Mouse (Mus musculus) heart, adult 10 weeks (tissue): ENCODE data around the gene Coro6. TPM values are rescaled to one million over a fixed set of nuclear protein-coding genes. Genes with fewer than 3 reads are reported as not detected.

Source experiments
- polyA plus RNA-seq: library from polyadenylated mRNA; stranded (reverse); fragments of 350-450 nt; fragmentation: Illumina TruSeq; extraction: RNeasy Lipid Tissue Mini Kit (QIAGEN cat#74804); gene quantifications from one replicate; pipeline ENCODE4 v1.2.3, GENCODE M21; 2014; ENCODE audit warnings: low read depth, low replicate concordance

The Coro6 gene
- 276 TPM for polyA plus RNA-seq

GRCm38 (mm10) chr11:77462283-77463100, at the start of gene Coro6:
Gene Coro6, plus strand, starts transcription at chr11:77462411.

DNA sequence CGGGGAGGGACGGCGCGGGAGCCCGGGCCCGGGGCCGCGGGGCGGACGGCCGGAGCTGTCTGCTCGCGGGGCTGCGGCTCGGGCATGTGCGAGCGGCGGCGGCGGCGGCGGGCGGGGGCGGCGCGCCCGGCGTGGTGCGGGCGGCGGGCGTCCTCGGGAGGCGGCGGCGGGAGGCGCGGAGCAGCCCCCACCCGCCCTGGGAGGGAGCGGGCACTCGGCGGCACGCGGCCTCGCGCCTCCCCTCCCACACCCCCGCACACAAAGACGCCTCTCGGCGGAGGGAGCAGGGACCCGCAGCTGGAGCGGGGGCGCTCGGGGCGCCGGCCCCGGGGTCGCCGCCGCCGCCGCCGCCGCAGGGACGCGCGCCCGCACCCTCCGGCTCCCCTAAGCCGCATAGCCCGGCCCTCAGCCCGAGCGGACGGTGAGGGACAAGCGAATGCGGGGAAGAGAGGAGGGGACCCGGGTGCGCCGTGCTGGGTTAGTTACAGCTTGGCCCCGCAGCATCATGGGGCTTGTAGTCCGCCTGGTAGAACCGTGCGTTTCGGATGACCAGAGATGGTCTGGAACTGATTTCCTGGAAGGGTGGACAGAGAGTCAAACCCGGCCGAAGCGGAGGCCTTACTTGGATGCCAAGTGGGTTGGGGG, 27.5 kb downstream of the Coro6 start, which contains the start of gene Ankrd13b:
Gene Ankrd13b, minus strand, starts transcription at position 88 of the 645 bp plus-strand sequence.

DNA sequence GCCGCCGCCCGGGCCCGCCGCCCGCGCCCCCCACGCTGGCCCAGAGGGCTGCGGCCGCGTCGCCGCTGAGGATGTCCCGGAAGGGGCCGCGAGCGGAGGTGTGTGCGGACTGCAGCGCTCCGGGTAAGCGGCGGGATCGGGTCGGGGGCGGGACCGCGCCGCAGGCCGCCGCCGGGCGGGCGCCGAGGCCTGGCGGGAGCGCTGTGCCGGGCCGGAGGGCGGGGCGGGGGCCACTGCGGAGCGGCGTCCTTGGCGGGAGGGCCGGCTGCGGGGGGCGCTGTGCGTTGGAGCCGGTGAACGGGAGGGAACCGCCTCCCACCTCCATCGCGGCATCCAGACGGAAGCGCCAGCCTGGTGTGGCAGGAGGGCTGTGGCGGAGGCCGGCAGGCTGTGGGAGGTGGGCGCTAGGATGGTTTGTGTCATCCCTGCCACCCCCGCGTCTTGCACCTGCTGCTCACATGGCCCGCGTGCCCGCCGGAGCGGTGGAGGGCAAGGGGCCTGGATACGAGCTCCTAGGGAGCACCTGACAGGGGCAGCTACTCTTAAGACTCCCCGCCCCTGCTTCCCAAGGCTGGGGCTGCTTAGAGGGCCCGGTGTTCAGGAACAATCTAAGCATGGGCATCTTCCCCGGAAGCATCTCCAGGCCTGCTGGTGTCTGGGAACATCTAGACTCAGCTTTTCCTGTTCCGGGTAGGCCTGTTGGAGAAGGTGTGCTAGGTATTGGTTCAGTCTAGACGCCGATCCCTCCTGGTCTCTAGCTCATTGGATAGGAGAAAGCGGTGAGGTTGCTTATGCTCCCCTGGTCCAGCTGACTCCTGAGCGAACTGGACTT, 31.5 kb downstream of the Coro6 start, which contains the start of gene Git1:
Gene Git1, plus strand, starts transcription at position 51 of the 832 bp plus-strand sequence.

DNA sequence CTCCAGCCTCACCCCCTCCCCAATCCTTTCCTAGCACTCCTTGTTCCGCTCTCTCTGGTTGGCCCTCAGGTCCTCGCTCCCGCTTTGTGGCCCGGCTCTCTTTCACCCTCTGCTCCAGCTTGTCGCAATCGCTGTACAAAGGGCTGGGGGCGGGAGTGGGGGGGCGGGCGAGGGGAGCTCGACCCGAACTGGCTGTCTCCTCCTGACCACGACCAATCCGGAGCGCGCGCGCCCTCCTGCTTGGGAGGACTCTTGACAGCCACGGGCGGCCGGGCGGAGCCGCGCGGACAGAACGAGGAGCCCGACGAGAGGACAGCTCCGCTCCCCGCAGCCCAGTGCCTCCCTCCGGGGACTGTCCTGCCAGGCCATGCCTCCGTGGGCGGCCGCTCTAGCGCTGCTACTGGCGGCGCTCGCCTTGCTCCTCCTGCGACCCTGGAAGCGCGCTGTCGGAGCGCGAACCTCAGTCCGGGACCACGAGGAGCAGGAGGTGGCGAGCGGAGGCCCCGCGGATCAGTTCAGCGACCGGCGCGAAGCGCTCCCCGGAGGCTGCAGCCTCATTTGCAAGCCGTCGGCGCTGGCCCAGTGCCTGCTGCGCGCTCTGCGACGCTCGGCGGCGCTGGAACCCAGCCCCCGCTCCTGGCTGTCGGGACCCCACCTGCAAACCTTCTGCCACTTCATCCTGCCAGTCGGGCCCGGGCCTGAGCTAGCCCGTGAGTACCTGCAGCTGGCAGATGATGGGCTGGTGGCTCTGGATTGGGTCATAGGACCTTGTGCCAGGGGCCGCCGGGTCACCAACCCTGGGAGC, 52.8 kb downstream of the Coro6 start, which contains the start of gene Abhd15:
Gene Abhd15, plus strand, starts transcription at position 290 of the 805 bp plus-strand sequence.

DNA sequence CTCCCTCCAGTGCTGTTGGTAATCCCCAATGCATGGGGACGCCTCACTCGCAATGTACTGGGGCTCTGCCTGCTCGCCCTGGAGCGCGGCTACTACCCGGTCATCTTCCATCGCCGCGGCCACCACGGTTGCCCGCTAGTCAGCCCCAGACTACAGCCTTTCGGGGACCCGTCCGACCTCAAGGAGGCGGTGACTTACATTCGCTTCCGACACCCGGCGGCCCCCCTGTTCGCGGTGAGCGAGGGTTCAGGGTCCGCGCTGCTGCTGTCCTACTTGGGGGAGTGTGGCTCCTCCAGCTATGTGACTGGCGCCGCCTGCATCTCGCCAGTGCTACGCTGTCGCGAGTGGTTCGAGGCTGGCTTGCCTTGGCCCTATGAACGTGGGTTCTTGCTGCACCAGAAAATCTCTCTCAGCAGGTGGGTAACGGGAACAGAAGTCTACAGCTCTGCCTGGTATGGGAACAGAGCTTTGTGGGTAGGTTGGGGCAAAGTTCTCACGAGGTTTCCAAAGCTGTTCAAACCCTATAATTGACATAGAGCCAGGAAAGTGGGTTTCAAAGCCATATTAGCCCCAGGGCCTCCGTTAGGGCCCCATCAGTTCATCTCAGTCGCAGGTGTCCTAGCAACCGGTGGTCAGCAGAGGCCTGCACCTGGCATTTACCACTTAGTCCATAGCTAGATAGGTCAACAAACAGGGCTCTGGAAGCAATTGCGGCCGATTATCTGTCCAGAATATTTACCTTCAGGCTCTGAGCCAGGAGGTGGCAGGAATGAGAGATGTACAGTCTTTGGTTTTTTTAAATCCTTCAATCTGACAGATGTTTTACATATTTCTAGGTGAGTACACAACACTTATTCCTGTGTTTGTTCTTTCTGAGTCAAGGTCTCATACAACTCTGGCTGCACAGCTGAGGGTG, 53.7 kb downstream of the Coro6 start, which contains the start of gene Trp53i13:
Gene Trp53i13, minus strand, starts transcription at position 344 of the 916 bp plus-strand sequence.

DNA sequence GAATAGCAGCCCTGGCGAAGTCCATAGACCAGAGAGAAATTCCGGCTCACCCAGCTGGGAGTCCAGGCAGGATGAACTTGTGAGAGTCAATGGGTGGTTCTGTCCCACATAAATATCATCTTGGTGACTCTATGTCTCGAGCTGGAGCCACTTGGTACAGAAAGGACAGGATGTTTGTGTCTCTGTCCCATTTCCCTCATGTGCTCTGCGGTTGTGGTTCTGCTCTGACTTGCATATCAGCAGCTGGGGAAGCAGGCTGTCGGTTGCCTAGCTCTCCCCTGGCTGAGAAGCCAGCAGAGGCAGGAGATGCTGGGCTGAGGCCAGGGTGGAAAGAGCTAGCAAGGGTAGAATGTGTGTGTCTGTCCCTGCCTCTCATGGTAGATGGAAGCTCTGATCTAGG, 56.8 kb downstream of the Coro6 start, which contains the start of gene Gm10392:
Gene Gm10392, minus strand, starts transcription at position 156 of the 400 bp plus-strand sequence.

Other genes starting within 250 kb of the Coro6 start
- 39.5 TPM for gene Ssh2, start 246.1 kb upstream of the Coro6 start, polyA plus RNA-seq
- 11.5 TPM for gene Ankrd13b, start 27.3 kb downstream of the Coro6 start, polyA plus RNA-seq
- gene Git1, start 31.2 kb downstream of the Coro6 start, polyA plus RNA-seq = 49.5 TPM
- gene Abhd15, start 52.7 kb downstream of the Coro6 start, polyA plus RNA-seq = 1.2 TPM
- 12.3 TPM for gene Trp53i13, start 53.6 kb downstream of the Coro6 start, polyA plus RNA-seq
- gene Gm10392, start 56.8 kb downstream of the Coro6 start, polyA plus RNA-seq = not detected
- 21.3 TPM for gene Taok1, start 145.4 kb downstream of the Coro6 start, polyA plus RNA-seq
- 25.4 TPM for gene Nufip2, start 223.7 kb downstream of the Coro6 start, polyA plus RNA-seq